Mouse (Mus musculus) limb, embryonic 15.5 days (tissue): ENCODE data around the gene Ssc5d. TPM values are rescaled to one million over a fixed set of nuclear protein-coding genes. Genes with fewer than 3 reads are reported as not detected.

Experiments
- ATAC-seq: fragments of 200-750 bp; cut with Nextera tagmentation; 2 replicates; pipeline ENCODE4 v1.8.0; 2017; ENCODE audit warnings: low read depth, moderate TSS enrichment; ENCODE audit not compliant: insufficient number of reproducible peaks, low FRiP score, low TSS enrichment
- H3K27ac ChIP-seq: fragments of 300-500 bp; sonication (generic); 2 replicates; pipeline ENCODE4 v1.5.1; 2015; ENCODE audit warnings: moderate library complexity, mild to moderate bottlenecking, inconsistent platforms
- H3K27me3 ChIP-seq: fragments of 300-500 bp; sonication (generic); 2 replicates; pipeline ENCODE4 v1.6.1; 2015; ENCODE audit warnings: inconsistent platforms
- H3K36me3 ChIP-seq: fragments of 300-500 bp; sonication (generic); 2 replicates; pipeline ENCODE4 v1.6.1; 2015; ENCODE audit warnings: inconsistent platforms
- H3K4me1 ChIP-seq: fragments of 300-500 bp; sonication (generic); 2 replicates; pipeline ENCODE4 v1.6.1; 2015; ENCODE audit warnings: inconsistent platforms
- H3K4me2 ChIP-seq: fragments of 300-500 bp; sonication (generic); 2 replicates; pipeline ENCODE4 v1.6.1; 2015; ENCODE audit warnings: mild to moderate bottlenecking, inconsistent platforms
- H3K4me3 ChIP-seq: fragments of 300-500 bp; sonication (generic); 2 replicates; pipeline ENCODE4 v1.5.1; 2015; ENCODE audit warnings: mild to moderate bottlenecking, inconsistent platforms
- H3K9ac ChIP-seq: fragments of 300-500 bp; sonication (generic); 2 replicates; pipeline ENCODE4 v1.6.1; 2015; ENCODE audit warnings: inconsistent platforms
- H3K9me3 ChIP-seq: fragments of 300-500 bp; sonication (generic); 2 replicates; pipeline ENCODE4 v1.6.1; 2016; ENCODE audit warnings: inconsistent platforms
- WGBS: fragments of 180-500 bp; shearing (Covaris S2); methylation state at CpG from one replicate; pipeline ENCODE4 v1.1.7; 2015; 5-methylcytosine and 5-hydroxymethylcytosine counted together
- polyA plus RNA-seq: library from polyadenylated mRNA; unstranded; fragments of >200 nt; fragmentation: Nextera tagmentation; extraction: Ambion mirVana; gene quantifications from 2 replicates; pipeline ENCODE4 v1.2.1, GENCODE M21; 2015

Ssc5d gene
- polyA plus RNA-seq, 1 experiment from 2014 or later, result 15.6 TPM

DNA sequence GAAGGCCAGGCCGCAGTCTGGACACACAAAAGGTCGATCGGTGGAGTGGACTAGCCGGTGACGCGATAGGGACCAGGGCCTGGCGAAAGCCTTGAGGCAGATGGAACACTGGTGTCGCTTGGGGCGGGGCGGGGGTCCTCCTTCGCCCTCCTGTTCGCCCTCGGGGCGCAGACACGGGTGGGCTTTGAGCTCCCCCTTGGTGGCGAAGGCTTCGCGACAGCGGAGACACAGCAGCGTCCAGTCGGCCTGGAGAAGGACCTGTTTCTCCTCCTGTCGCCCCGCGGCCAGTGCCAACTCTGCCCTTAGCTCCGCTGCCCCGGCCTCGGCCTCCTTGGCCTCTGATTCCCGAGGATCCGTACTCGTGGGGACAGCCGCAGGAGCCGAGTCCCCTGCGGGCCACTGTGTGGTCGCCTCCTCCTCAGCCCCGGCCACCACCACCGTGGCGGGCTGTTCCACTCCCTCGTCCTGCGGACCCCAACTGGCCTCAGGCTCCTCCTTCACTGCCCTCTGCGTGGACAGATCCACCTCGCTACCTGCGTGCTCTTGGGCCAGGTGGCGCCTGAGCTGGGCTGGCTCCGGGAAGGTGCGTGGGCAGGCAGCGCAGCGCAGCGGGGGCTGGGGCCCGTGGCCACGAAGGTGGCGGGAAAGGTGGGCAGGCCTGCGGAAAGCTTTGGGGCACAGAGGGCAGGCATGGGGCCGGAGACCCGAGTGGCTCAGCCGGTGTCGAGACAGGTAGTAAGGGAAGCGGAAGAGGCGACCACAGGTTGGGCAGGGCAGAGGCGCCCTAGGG, 68.6 kb downstream of the Ssc5d start:
- Histone ChIP-seq H3K27ac (no peak overlapping the region), H3K36me3 (peaks cover 35% of the 10 kb centered on the region), H3K4me1 (peaks cover 30% of the 10 kb centered on the region), H3K27me3 (peaks cover 12% of the 10 kb centered on the region), H3K9ac (no peak overlapping the region), H3K4me3 (peak overlapping the region; percentile 60; the same call in 1 of the 2 replicates), H3K4me2 (no peak overlapping the region), H3K9me3 (0 out of 2 replicates have a peak, but pooled peaks cover 5% of the 10 kb centered on the region)
- ATAC-seq, result no peak
- 55% methylated on average over 59 of the region's 59 CpGs for WGBS

Other genes starting within 250 kb of the Ssc5d start
- 81.3 and 85.8 TPM in 2 replicates for gene Hspbp1, start 240.7 kb upstream of the Ssc5d start, polyA plus RNA-seq
- 1.00 and 1.2 TPM in 2 replicates for gene Brsk1, start 235.2 kb upstream of the Ssc5d start, polyA plus RNA-seq
- 0.22 and 0.29 TPM in 2 replicates for gene Tmem150b, start 200.5 kb upstream of the Ssc5d start, polyA plus RNA-seq
- 46.2 and 50.0 TPM in 2 replicates for gene Kmt5c, start 185.7 kb upstream of the Ssc5d start, polyA plus RNA-seq
- gene Cox6b2, start 172.7 kb upstream of the Ssc5d start, polyA plus RNA-seq, result 44.4 and 51.0 TPM in 2 replicates
- gene Fam71e2, start 154.5 kb upstream of the Ssc5d start, polyA plus RNA-seq, result not detected in 2 replicates
- 0.49 and 0.63 TPM in 2 replicates for gene Il11, start 142.9 kb upstream of the Ssc5d start, polyA plus RNA-seq
- gene Tmem190, start 142.8 kb upstream of the Ssc5d start, polyA plus RNA-seq, result 0.38 and 0.68 TPM in 2 replicates
- 14.1 and 15.7 TPM in 2 replicates for gene Tmem238, start 136.1 kb upstream of the Ssc5d start, polyA plus RNA-seq
- gene Rpl28, start 132.9 kb upstream of the Ssc5d start, polyA plus RNA-seq, result 298 and 362 TPM in 2 replicates
- gene Ube2s, start 113.2 kb upstream of the Ssc5d start, polyA plus RNA-seq, result 270 and 282 TPM in 2 replicates
- 0.32 and 0.46 TPM in 2 replicates for gene Shisa7, start 81.1 kb upstream of the Ssc5d start, polyA plus RNA-seq
- gene Isoc2b, start 55.5 kb upstream of the Ssc5d start, polyA plus RNA-seq, result 12.7 and 12.9 TPM in 2 replicates
- gene Isoc2a, start 48.6 kb upstream of the Ssc5d start, polyA plus RNA-seq, result 0.86 and 1.0 TPM in 2 replicates
- gene Gm36210, start 19.3 kb upstream of the Ssc5d start, polyA plus RNA-seq, result 0.17 TPM in 1 of 2 replicates, not detected in the other
- gene Zfp628, start 10.6 kb upstream of the Ssc5d start, polyA plus RNA-seq, result 3.4 TPM in 2 replicates
- gene Nat14, start 3.8 kb upstream of the Ssc5d start, polyA plus RNA-seq, result 2.5 and 3.7 TPM in 2 replicates
- 0.73 and 0.74 TPM in 2 replicates for gene Sbk2, start 38.6 kb downstream of the Ssc5d start, polyA plus RNA-seq
- gene Sbk3, start 45.4 kb downstream of the Ssc5d start, polyA plus RNA-seq, result not detected in 2 replicates
- 25.4 and 29.1 TPM in 2 replicates for gene Zfp579, start 70.4 kb downstream of the Ssc5d start, polyA plus RNA-seq
- gene Zfp524, start 88.6 kb downstream of the Ssc5d start, polyA plus RNA-seq, result 14.5 and 15.0 TPM in 2 replicates
- gene Fiz1, start 88.9 kb downstream of the Ssc5d start, polyA plus RNA-seq, result 37.7 and 38.6 TPM in 2 replicates
- gene Gm44973, start 89.7 kb downstream of the Ssc5d start, polyA plus RNA-seq, result 1.7 TPM in 1 of 2 replicates, not detected in the other
- 4.9 and 6.3 TPM in 2 replicates for gene Zfp865, start 94.6 kb downstream of the Ssc5d start, polyA plus RNA-seq
- gene Ccdc106, start 94.8 kb downstream of the Ssc5d start, polyA plus RNA-seq, result 31.0 and 37.3 TPM in 2 replicates
- gene 4632433K11Rik, start 108.3 kb downstream of the Ssc5d start, polyA plus RNA-seq, result not detected in 2 replicates
- gene Zfp784, start 112.7 kb downstream of the Ssc5d start, polyA plus RNA-seq, result 5.9 and 7.1 TPM in 2 replicates
- 32.0 and 33.8 TPM in 2 replicates for gene Zfp580, start 125.8 kb downstream of the Ssc5d start, polyA plus RNA-seq
- gene U2af2, start 136.4 kb downstream of the Ssc5d start, polyA plus RNA-seq, result 103 and 117 TPM in 2 replicates
- 59.8 and 63.0 TPM in 2 replicates for gene Epn1, start 154.4 kb downstream of the Ssc5d start, polyA plus RNA-seq
- gene Rfpl4, start 191.2 kb downstream of the Ssc5d start, polyA plus RNA-seq, result not detected in 2 replicates
- gene Rasl2-9, start 200.2 kb downstream of the Ssc5d start, polyA plus RNA-seq, result 0.59 and 0.63 TPM in 2 replicates
- gene Vmn1r55, start 223.9 kb downstream of the Ssc5d start, polyA plus RNA-seq, result not detected in 2 replicates